Mouse (Mus musculus): ENCODE results near the gene Grm7. TPM values are rescaled to one million over a fixed set of nuclear protein-coding genes. Genes with fewer than 3 reads are reported as not detected.

The Grm7 gene
- not detected in 2 replicates for polyA plus RNA-seq (2012)

GRCm38 (mm10) chr6:110645411-110646361, at the start of gene Grm7:
Grm7 (plus strand) TSS chr6:110645581.

